Mouse (Mus musculus) G1E (cell line): ENCODE data around the gene Gng4.

Experiments used
- CTCF ChIP-seq: IDR thresholded peaks from 2 replicates; pipeline ENCODE4 v1.5.1; 2012; ENCODE audit warnings: low read depth, low read length, inconsistent platforms, mixed read lengths
- GATA2 ChIP-seq: IDR thresholded peaks from 2 replicates; pipeline ENCODE4 v1.6.1; 2012; ENCODE audit warnings: low read depth, low read length, inconsistent platforms, borderline replicate concordance
- POLR2AphosphoS5 ChIP-seq: IDR thresholded peaks from 2 replicates; pipeline ENCODE4 v1.6.1; 2012; ENCODE audit warnings: low read depth, low read length, inconsistent platforms; ENCODE audit not compliant: insufficient replicate concordance
- TAL1 ChIP-seq: conservative IDR thresholded peaks from 2 replicates; pipeline ENCODE4 v1.6.1; 2012; ENCODE audit warnings: low read depth, low read length, inconsistent platforms, mixed read lengths

- no peak for TF ChIP-seq CTCF
- TF ChIP-seq TAL1, result no peak
- TF ChIP-seq POLR2AphosphoS5, result no peak
- TF ChIP-seq GATA2, result no peak
These were observed at the start of gene Gng4 for GRCm38 (mm10) chr13:13783894-13784419.
